Mouse (Mus musculus) forebrain, embryonic 14.5 days (tissue): ENCODE results near the gene C2cd2. TPM values are rescaled to one million over a fixed set of nuclear protein-coding genes. Genes with fewer than 3 reads are reported as not detected.

ENCODE experiments used
- ATAC-seq: fragments of 200-750 bp; cut with Nextera tagmentation; 2 replicates; pipeline ENCODE4 v1.8.0; 2017; ENCODE audit warnings: mild to moderate bottlenecking, moderate library complexity
- DNase-seq: peaks from one replicate; pipeline ENCODE4 v3.0.0-alpha.2; 2015; ENCODE audit warnings: low spot score
- H3K27ac ChIP-seq: fragments of 300-500 bp; sonication (generic); 2 replicates; pipeline ENCODE4 v1.5.1; 2014; ENCODE audit warnings: low read depth, mild to moderate bottlenecking, control low read depth, low read length, moderate library complexity
- H3K27me3 ChIP-seq: fragments of 300-500 bp; sonication (generic); replicated peaks from 2 replicates; pipeline ENCODE4 v1.6.1; 2014; ENCODE audit warnings: low read length, control low read depth, mixed read lengths; ENCODE audit not compliant: control insufficient read depth, insufficient read depth
- H3K36me3 ChIP-seq: fragments of 300-500 bp; sonication (generic); 2 replicates; pipeline ENCODE4 v1.6.1; 2014; ENCODE audit warnings: low read length, control low read depth; ENCODE audit not compliant: control insufficient read depth, insufficient read depth
- H3K4me1 ChIP-seq: fragments of 300-500 bp; sonication (generic); 2 replicates; pipeline ENCODE4 v1.6.1; 2014; ENCODE audit warnings: antibody characterized with exemption, low read length, control low read depth; ENCODE audit not compliant: control insufficient read depth, insufficient read depth
- H3K4me2 ChIP-seq: fragments of 300-500 bp; sonication (generic); 2 replicates; pipeline ENCODE4 v1.6.1; 2014; ENCODE audit warnings: mild to moderate bottlenecking, control low read depth, low read length
- H3K4me3 ChIP-seq: fragments of 300-500 bp; sonication (generic); 2 replicates; pipeline ENCODE4 v1.5.1; 2014; ENCODE audit warnings: low read depth, low read length, control low read depth
- H3K9ac ChIP-seq: fragments of 300-500 bp; sonication (generic); 2 replicates; pipeline ENCODE4 v1.6.1; 2014; ENCODE audit warnings: mild to moderate bottlenecking, low read length, control low read depth, moderate library complexity
- H3K9me3 ChIP-seq: fragments of 300-500 bp; sonication (generic); replicated peaks from 2 replicates; pipeline ENCODE4 v1.6.1; 2016; ENCODE audit warnings: low read length, control low read depth, mixed read lengths; ENCODE audit not compliant: control insufficient read depth
- WGBS: fragments of 180-500 bp; shearing (Covaris S2); extraction: QIAGEN DNeasy Blood & Tissue Kit; methylation state at CpG from one replicate; pipeline ENCODE4 v1.1.7; 2014; 5-methylcytosine and 5-hydroxymethylcytosine counted together
- polyA plus RNA-seq: library from polyadenylated mRNA; unstranded; fragments of >200 nt; fragmentation: Nextera tagmentation; extraction: Ambion mirVana; gene quantifications from 2 replicates; pipeline ENCODE4 v1.2.1, GENCODE M21; 2014

The C2cd2 gene
- polyA plus RNA-seq, 1 experiment from 2014 or later = 10.2 TPM

GRCm38 (mm10) chr16:97912873-97913272, 49.5 kb downstream of the C2cd2 start:
- H3K27me3 ChIP-seq = no peaks in the 10 kb centered on the region
- H3K36me3 ChIP-seq = no peaks in the 10 kb centered on the region
- DNase-seq = no peak
- ATAC-seq = no peak
- H3K27ac ChIP-seq = no peak overlapping the region
- H3K4me1 ChIP-seq = no peaks in the 10 kb centered on the region
- no peaks in the 10 kb centered on the region for H3K9me3 ChIP-seq
- H3K4me3 ChIP-seq = no peak overlapping the region
- H3K4me2 ChIP-seq = no peak overlapping the region
- H3K9ac ChIP-seq = no peak overlapping the region

- 96% methylated on average over 1 of the region's 1 CpGs for WGBS
- Histone ChIP-seq H3K27me3 (no peaks in the 10 kb centered on the region), H3K4me1 (no peaks in the 10 kb centered on the region), H3K4me3 (no peak overlapping the region), H3K9me3 (no peaks in the 10 kb centered on the region), H3K27ac (no peak overlapping the region), H3K9ac (no peak overlapping the region), H3K36me3 (no peaks in the 10 kb centered on the region), H3K4me2 (no peak overlapping the region)
- ATAC-seq = no peak
- no peak for DNase-seq
These were observed 53.0 kb downstream of the C2cd2 start for GRCm38 (mm10) chr16:97909356-97909755.

- H3K4me3 ChIP-seq = no peak overlapping the region
- H3K9me3 ChIP-seq = no peaks in the 10 kb centered on the region
- WGBS = 86% methylated on average over 6 of the region's 6 CpGs
- no peak for ATAC-seq
- no peak overlapping the region for H3K4me2 ChIP-seq
- no peaks in the 10 kb centered on the region for H3K4me1 ChIP-seq
- H3K36me3 ChIP-seq = no peaks in the 10 kb centered on the region
- no peak overlapping the region for H3K27ac ChIP-seq
- H3K27me3 ChIP-seq = no peaks in the 10 kb centered on the region
- no peak overlapping the region for H3K9ac ChIP-seq
- DNase-seq = no peak
These were observed 54.9 kb downstream of the C2cd2 start for GRCm38 (mm10) chr16:97907496-97907895.

DNA sequence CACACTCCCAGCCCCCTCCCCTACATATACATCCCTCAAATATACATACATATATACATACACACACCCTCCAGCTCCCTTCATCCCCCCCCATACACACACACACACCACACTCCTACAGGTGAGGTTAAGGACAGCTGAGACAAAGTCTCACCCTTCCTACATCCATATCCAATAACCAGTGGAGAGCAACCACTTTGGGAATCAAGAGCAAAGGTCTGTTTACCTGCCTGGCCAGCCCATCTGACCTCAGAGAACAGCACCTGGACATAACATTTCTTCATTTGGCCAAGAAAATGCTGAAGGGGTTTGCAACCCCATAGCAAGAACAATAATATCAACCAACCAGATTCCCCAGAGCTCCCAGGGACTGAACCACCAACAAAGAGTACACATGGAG, 56.1 kb downstream of the C2cd2 start:
- DNase-seq (no peak), ATAC-seq (no peak)
- Histone ChIP-seq H3K4me1 (no peaks in the 10 kb centered on the region), H3K9me3 (no peaks in the 10 kb centered on the region), H3K4me3 (no peak overlapping the region), H3K27me3 (no peaks in the 10 kb centered on the region), H3K36me3 (no peaks in the 10 kb centered on the region), H3K27ac (no peak overlapping the region), H3K4me2 (no peak overlapping the region), H3K9ac (no peak overlapping the region)

DNA sequence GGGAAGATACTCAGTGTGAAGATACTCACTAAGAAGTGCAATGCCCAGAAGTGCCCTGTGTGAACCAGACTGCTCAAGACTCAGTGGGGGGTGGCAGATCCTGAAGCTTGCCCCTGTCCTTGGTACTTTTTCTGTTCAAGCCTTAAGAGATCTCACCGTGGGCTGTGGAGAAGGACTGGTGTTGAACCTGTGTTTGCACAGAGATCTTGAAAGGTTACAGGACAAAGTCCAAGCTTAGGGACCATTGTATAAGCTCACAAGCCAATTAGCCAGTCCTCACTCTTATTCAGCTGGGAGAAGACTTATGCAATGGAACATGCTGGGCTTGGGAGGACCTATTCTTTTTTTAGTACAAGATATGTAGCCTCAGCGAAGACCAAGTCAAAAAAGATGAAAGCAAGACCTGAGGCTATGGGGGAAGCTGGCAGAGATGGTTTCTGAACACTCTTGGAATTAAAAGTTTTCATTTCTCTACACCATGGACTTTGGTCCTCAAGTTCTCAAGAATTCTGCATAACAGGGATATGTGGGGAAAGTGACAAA, 56.9 kb downstream of the C2cd2 start:
- DNase-seq (no peak), ATAC-seq (no peak)
- Histone ChIP-seq H3K4me2 (no peak overlapping the region), H3K36me3 (no peaks in the 10 kb centered on the region), H3K4me3 (no peak overlapping the region), H3K4me1 (no peaks in the 10 kb centered on the region), H3K27ac (no peak overlapping the region), H3K9me3 (no peaks in the 10 kb centered on the region), H3K9ac (no peak overlapping the region), H3K27me3 (no peaks in the 10 kb centered on the region)
- 62% methylated on average over 2 of the region's 2 CpGs for WGBS

DNA sequence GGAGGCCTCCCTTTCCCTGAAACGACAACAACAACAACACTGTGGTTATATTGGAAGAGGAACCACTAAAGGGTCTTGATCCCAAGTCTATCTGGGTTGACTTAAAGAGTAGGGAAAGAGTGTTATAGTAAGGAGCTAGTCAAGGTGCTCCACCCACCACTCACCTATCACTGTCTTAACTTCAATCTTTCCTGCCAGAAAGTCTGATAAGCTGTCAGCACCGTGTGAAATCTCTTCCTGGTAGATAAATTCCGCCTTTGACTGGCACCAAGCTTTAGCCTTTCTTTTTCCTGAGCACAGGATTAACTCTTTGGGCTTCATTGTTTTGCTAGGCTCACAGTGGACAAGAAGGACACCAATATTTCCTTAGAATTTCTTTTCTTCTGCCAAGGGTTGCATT, 58.4 kb downstream of the C2cd2 start:
- no peak overlapping the region for H3K4me3 ChIP-seq
- H3K4me2 ChIP-seq = no peak overlapping the region
- DNase-seq (no peak), ATAC-seq (no peak)
- 79% methylated on average over 3 of the region's 3 CpGs for WGBS
- no peak overlapping the region for H3K27ac ChIP-seq
- no peaks in the 10 kb centered on the region for H3K4me1 ChIP-seq
- no peak overlapping the region for H3K9ac ChIP-seq
- no peaks in the 10 kb centered on the region for H3K36me3 ChIP-seq
- H3K9me3 ChIP-seq = no peaks in the 10 kb centered on the region
- no peaks in the 10 kb centered on the region for H3K27me3 ChIP-seq

- H3K4me2 ChIP-seq = no peak overlapping the region
- no peaks in the 10 kb centered on the region for H3K9me3 ChIP-seq
- H3K27ac ChIP-seq = no peak overlapping the region
- H3K9ac ChIP-seq = no peak overlapping the region
- H3K27me3 ChIP-seq = no peaks in the 10 kb centered on the region
- DNase-seq (no peak), ATAC-seq (no peak)
- H3K36me3 ChIP-seq = no peaks in the 10 kb centered on the region
- H3K4me1 ChIP-seq = no peaks in the 10 kb centered on the region
- no peak overlapping the region for H3K4me3 ChIP-seq
- WGBS = 83% methylated on average over 5 of the region's 5 CpGs
These were observed 64.9 kb downstream of the C2cd2 start for GRCm38 (mm10) chr16:97897346-97898024.

DNA sequence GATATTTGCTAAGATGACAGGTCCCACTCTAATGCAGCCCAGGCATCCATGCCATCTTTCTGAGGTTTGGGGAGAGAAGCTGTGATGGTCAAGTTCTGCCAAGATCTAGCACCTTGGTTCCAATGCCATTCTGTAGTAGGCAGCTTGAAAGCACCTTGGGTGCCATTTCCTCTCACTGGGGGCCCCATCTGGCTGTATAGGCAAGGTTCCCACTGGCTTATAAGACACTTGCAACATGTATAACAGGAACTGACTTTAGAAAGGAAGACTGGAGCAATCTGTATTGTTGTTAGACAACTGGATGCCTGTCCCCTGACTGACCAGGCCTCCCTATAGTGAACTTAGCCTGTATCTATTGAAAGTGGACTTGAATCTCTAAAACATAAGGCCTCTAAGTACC, 74.6 kb downstream of the C2cd2 start:
- no peak overlapping the region for H3K9ac ChIP-seq
- ATAC-seq (no peak), DNase-seq (no peak)
- H3K27ac ChIP-seq = no peak overlapping the region
- H3K4me3 ChIP-seq = no peak overlapping the region
- H3K9me3 ChIP-seq = no peaks in the 10 kb centered on the region
- H3K4me1 ChIP-seq = no peaks in the 10 kb centered on the region
- no peaks in the 10 kb centered on the region for H3K36me3 ChIP-seq
- H3K4me2 ChIP-seq = no peak overlapping the region
- no peaks in the 10 kb centered on the region for H3K27me3 ChIP-seq

DNA sequence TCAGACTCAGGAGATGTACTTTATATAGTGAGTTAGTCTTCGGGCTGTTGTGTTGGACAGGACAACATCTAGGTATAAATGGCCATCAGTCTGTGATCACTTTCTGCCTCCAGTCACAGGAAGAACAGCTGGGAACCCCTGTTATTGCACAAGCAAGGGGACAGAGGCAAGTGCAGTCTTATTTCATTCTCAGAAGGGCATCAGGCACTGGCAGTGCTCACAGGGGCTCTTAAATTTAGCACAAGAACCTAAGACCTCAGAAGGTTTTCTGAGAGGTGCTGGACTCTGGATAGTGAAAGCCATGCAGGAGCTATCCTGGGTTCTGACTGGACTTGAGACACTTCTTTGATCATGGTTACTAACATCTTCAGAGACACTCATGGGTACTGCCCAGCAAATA, 78.7 kb downstream of the C2cd2 start:
- Histone ChIP-seq H3K4me1 (no peaks in the 10 kb centered on the region), H3K9me3 (no peaks in the 10 kb centered on the region), H3K4me2 (no peak overlapping the region), H3K4me3 (no peak overlapping the region), H3K9ac (no peak overlapping the region), H3K27ac (no peak overlapping the region), H3K36me3 (peaks cover 3% of the 10 kb centered on the region; the same call in 1 of the 2 replicates), H3K27me3 (no peaks in the 10 kb centered on the region)
- ATAC-seq = no peak
- DNase-seq = no peak
- WGBS = 94% methylated on average over 1 of the region's 1 CpGs
